Mouse (Mus musculus) stomach, postnatal 0 days (tissue): ENCODE data around the gene Timm10. TPM values are rescaled to one million over a fixed set of nuclear protein-coding genes. Genes with fewer than 3 reads are reported as not detected.

ENCODE experiments used
- ATAC-seq: fragments of 200-750 bp; cut with Nextera tagmentation; 2 replicates; pipeline ENCODE4 v1.8.0; 2017; ENCODE audit not compliant: low FRiP score, low TSS enrichment
- DNase-seq: peaks from one replicate; pipeline ENCODE4 v3.0.0-alpha.2; 2016; ENCODE audit warnings: low spot score
- H3K27ac ChIP-seq: fragments of 300-500 bp; sonication (generic); replicated peaks from 2 replicates; pipeline ENCODE4 v1.5.1; 2014; ENCODE audit warnings: mild to moderate bottlenecking, control low read depth
- H3K27me3 ChIP-seq: fragments of 300-500 bp; sonication (generic); 2 replicates; pipeline ENCODE4 v1.6.1; 2014; ENCODE audit warnings: low read length; ENCODE audit not compliant: control insufficient read depth, insufficient read depth
- H3K36me3 ChIP-seq: fragments of 300-500 bp; sonication (generic); 2 replicates; pipeline ENCODE4 v1.6.1; 2014; ENCODE audit warnings: low read length, mixed read lengths; ENCODE audit not compliant: control insufficient read depth, insufficient read depth
- H3K4me1 ChIP-seq: fragments of 300-500 bp; sonication (generic); replicated peaks from 2 replicates; pipeline ENCODE4 v1.6.1; 2014; ENCODE audit warnings: antibody characterized with exemption; ENCODE audit not compliant: control insufficient read depth, insufficient read depth
- H3K4me2 ChIP-seq: fragments of 300-500 bp; sonication (generic); replicated peaks from 2 replicates; pipeline ENCODE4 v1.6.1; 2014; ENCODE audit warnings: low read depth, mild to moderate bottlenecking, control low read depth, moderate library complexity
- H3K4me3 ChIP-seq: fragments of 300-500 bp; sonication (generic); 2 replicates; pipeline ENCODE4 v1.5.1; 2014; ENCODE audit warnings: low read depth, low read length, control low read depth
- H3K9ac ChIP-seq: fragments of 300-500 bp; sonication (generic); 2 replicates; pipeline ENCODE4 v1.6.1; 2014; ENCODE audit warnings: mild to moderate bottlenecking, low read length, control low read depth, mixed read lengths
- H3K9me3 ChIP-seq: fragments of 300-500 bp; sonication (generic); 2 replicates; pipeline ENCODE4 v1.6.1; 2016; ENCODE audit warnings: low read length; ENCODE audit not compliant: control insufficient read depth
- CTCF ChIP-seq: IDR thresholded peaks from 2 replicates; pipeline ENCODE4 v1.5.1; 2016; ENCODE audit warnings: antibody characterized with exemption, low read depth, mild to moderate bottlenecking, moderate library complexity
- EP300 ChIP-seq: optimal IDR thresholded peaks from 2 replicates; pipeline ENCODE3; 2016; ENCODE audit warnings: antibody characterized with exemption
- WGBS: fragments of 180-500 bp; shearing (Covaris S2); extraction: QIAGEN DNeasy Blood & Tissue Kit; methylation state at CpG from one replicate; pipeline ENCODE4 v1.1.7; 2014; 5-methylcytosine and 5-hydroxymethylcytosine counted together
- polyA plus RNA-seq: library from polyadenylated mRNA; unstranded; fragments of >200 nt; fragmentation: Nextera tagmentation; extraction: Ambion mirVana; gene quantifications from 2 replicates; pipeline ENCODE4 v1.2.1, GENCODE M21; 2015

The Timm10 gene
- polyA plus RNA-seq, 1 experiment from 2014 or later, result 42.3 TPM

GRCm38 (mm10) chr2:84841905-84842304 lies 15.1 kb downstream of the Timm10 start:
- Histone ChIP-seq H3K27ac (no peak overlapping the region), H3K36me3 (no peaks in the 10 kb centered on the region), H3K4me2 (no peak overlapping the region; the same call in 1 of the 2 replicates), H3K9ac (no peak overlapping the region), H3K4me3 (no peak overlapping the region), H3K9me3 (no peaks in the 10 kb centered on the region), H3K4me1 (peaks cover 10% of the 10 kb centered on the region), H3K27me3 (no peaks in the 10 kb centered on the region)
- ATAC-seq, result 0 out of 2 replicates have a peak, but pooled peaks have one; percentile 16
- DNase-seq, result peak; percentile 32
- no peak for TF ChIP-seq EP300
- no peak for TF ChIP-seq CTCF

GRCm38 (mm10) chr2:84843654-84844053 lies 16.9 kb downstream of the Timm10 start:
- no peak overlapping the region for H3K4me3 ChIP-seq
- no peaks in the 10 kb centered on the region for H3K9me3 ChIP-seq
- H3K4me2 ChIP-seq, result no peak overlapping the region
- no peak for DNase-seq
- 70% methylated on average over 6 of the region's 6 CpGs for WGBS
- no peaks in the 10 kb centered on the region for H3K36me3 ChIP-seq
- peaks cover 10% of the 10 kb centered on the region for H3K4me1 ChIP-seq
- TF ChIP-seq CTCF (no peak), EP300 (no peak)
- H3K27me3 ChIP-seq, result no peaks in the 10 kb centered on the region
- H3K27ac ChIP-seq, result no peak overlapping the region
- ATAC-seq, result no peak
- no peak overlapping the region for H3K9ac ChIP-seq

GRCm38 (mm10) chr2:84845226-84845625 lies 18.4 kb downstream of the Timm10 start:
- Histone ChIP-seq H3K36me3 (no peaks in the 10 kb centered on the region), H3K9ac (no peak overlapping the region), H3K4me3 (no peak overlapping the region), H3K4me1 (peaks cover 10% of the 10 kb centered on the region), H3K9me3 (no peaks in the 10 kb centered on the region), H3K27me3 (no peaks in the 10 kb centered on the region), H3K27ac (no peak overlapping the region), H3K4me2 (no peak overlapping the region)
- WGBS, result 69% methylated on average over 1 of the region's 1 CpGs
- ATAC-seq (no peak), DNase-seq (no peak)
- TF ChIP-seq EP300 (no peak), CTCF (no peak)

GRCm38 (mm10) chr2:84850407-84851129 lies 23.8 kb downstream of the Timm10 start:
- DNase-seq, result no peak
- 0 out of 2 replicates have a peak, but pooled peaks cover 5% of the 10 kb centered on the region for H3K36me3 ChIP-seq
- no peak for TF ChIP-seq CTCF
- TF ChIP-seq EP300, result no peak
- peak overlapping the region; percentile 59; the same call in 1 of the 2 replicates for H3K27ac ChIP-seq
- no peaks in the 10 kb centered on the region for H3K4me1 ChIP-seq
- no peak overlapping the region for H3K9ac ChIP-seq
- H3K27me3 ChIP-seq, result no peaks in the 10 kb centered on the region
- WGBS, result 50% methylated on average over 7 of the region's 7 CpGs
- no peaks in the 10 kb centered on the region for H3K9me3 ChIP-seq
- H3K4me3 ChIP-seq, result no peak overlapping the region
- H3K4me2 ChIP-seq, result peak overlapping the region; percentile 42; the same call in 1 of the 2 replicates
- peak; percentile 67 for ATAC-seq

- ATAC-seq, result peak; percentile 88
- Histone ChIP-seq H3K9me3 (no peaks in the 10 kb centered on the region), H3K9ac (no peak overlapping the region), H3K36me3 (0 out of 2 replicates have a peak, but pooled peaks cover 5% of the 10 kb centered on the region), H3K4me2 (peak overlapping the region; percentile 42; the same call in 1 of the 2 replicates), H3K27me3 (no peaks in the 10 kb centered on the region), H3K4me1 (no peaks in the 10 kb centered on the region), H3K27ac (peak overlapping the region; percentile 59), H3K4me3 (no peak overlapping the region)
- peak; percentile 77 for DNase-seq
- TF ChIP-seq EP300, result no peak
- TF ChIP-seq CTCF, result no peak
- WGBS, result 42% methylated on average over 23 of the region's 23 CpGs
These were observed 24.6 kb downstream of the Timm10 start for GRCm38 (mm10) chr2:84851130-84852040.
